ENCODE assay signal across 8 mouse cellular contexts in the genomic region with DNA sequence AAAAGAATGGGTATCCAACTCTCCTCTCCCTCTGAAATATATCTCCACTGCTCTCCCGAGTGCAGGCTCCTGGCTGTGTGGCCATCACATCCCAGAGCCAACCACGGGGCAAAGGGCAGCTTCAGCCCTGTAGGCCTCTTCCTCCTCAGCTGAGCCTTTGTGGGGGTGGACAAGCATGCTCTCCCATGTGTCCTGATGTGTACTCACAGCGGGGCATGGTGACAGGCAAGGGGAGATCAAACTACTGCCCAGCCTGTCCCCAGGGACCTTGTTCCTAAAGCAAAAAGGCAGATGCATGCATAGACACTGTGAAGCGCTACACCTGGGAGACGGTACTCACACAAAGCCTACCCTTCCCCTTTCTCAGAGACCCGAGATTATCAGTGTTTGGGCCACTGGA. TPM values are rescaled to one million over a fixed set of nuclear protein-coding genes. Genes with fewer than 3 reads are reported as not detected.
A peak's percentile ranks its signal among the peaks of the same experiment; 100 is the strongest.
DNase-seq lines count a peak whose midpoint lies in the region; ATAC-seq lines count a peak whose summit lies in the region.
"Had no signal": no experiment of that assay in that cellular context is flagged by ENCODE, and none has a peak within 500 bp of the region (broad histone marks: within the 10 kb centered on the region; RNA-seq: fewer than 3 reads in every experiment).

No protein-coding gene starts in this region.

- intact Hi-C loops in left cerebral cortex, postnatal 4 days (cut with DNase I), result no loop called here

- no peak overlapping the region for H3K4me2 ChIP-seq in embryonic facial prominence, embryonic 14.5 days (ENCODE audit: low read depth, low read length)
- no peak overlapping the region for H3K4me2 ChIP-seq in intestine, embryonic 15.5 days (replicated peaks)
- no peak overlapping the region for H3K4me2 ChIP-seq in liver, embryonic 16.5 days (ENCODE audit: low read depth, low read length)

- H3K27me3 ChIP-seq in embryonic facial prominence, embryonic 14.5 days (replicated peaks; ENCODE audit: control insufficient read depth, insufficient read depth, low read length), result no peaks in the 10 kb centered on the region
- H3K27me3 ChIP-seq in intestine, embryonic 15.5 days (replicated peaks), result no peaks in the 10 kb centered on the region
- no peaks in the 10 kb centered on the region for H3K27me3 ChIP-seq in liver, embryonic 16.5 days (ENCODE audit: control insufficient read depth, insufficient read depth, low read depth, low read length)

- peaks cover 17% of the 10 kb centered on the region for H3K9me3 ChIP-seq in embryonic facial prominence, embryonic 14.5 days (ENCODE audit: control insufficient read depth, low read length)
- 0 out of 2 replicates have a peak, but pooled peaks cover 7% of the 10 kb centered on the region for H3K9me3 ChIP-seq in intestine, embryonic 15.5 days
- no peaks in the 10 kb centered on the region for H3K9me3 ChIP-seq in liver, embryonic 16.5 days (replicated peaks; ENCODE audit: control insufficient read depth, low read length)

- ATAC-seq in embryonic facial prominence, embryonic 14.5 days (ENCODE audit: low read depth), result no peak; the same call in 1 of the 2 replicates
- ATAC-seq in intestine, embryonic 15.5 days, result peak; percentile 48
- ATAC-seq in liver, embryonic 16.5 days (ENCODE audit: low read depth), result peak; percentile 78

- no peak overlapping the region for H3K27ac ChIP-seq in embryonic facial prominence, embryonic 14.5 days (replicated peaks; ENCODE audit: low read depth, low read length)
- H3K27ac ChIP-seq in intestine, embryonic 15.5 days, result no peak overlapping the region
- peak overlapping the region; percentile 8 for H3K27ac ChIP-seq in liver, embryonic 16.5 days (ENCODE audit: low read length)

- H3K9ac ChIP-seq in embryonic facial prominence, embryonic 14.5 days (ENCODE audit: low read depth, low read length), result no peak overlapping the region
- H3K9ac ChIP-seq in intestine, embryonic 15.5 days, result no peak overlapping the region
- H3K9ac ChIP-seq in liver, embryonic 16.5 days (ENCODE audit: low read depth, low read length), result no peak overlapping the region

- peaks cover 58% of the 10 kb centered on the region for H3K36me3 ChIP-seq in embryonic facial prominence, embryonic 14.5 days (ENCODE audit: control insufficient read depth, insufficient read depth, low read length)
- H3K36me3 ChIP-seq in intestine, embryonic 15.5 days, result peaks cover 50% of the 10 kb centered on the region
- peaks cover 36% of the 10 kb centered on the region for H3K36me3 ChIP-seq in liver, embryonic 16.5 days (ENCODE audit: control insufficient read depth, insufficient read depth)

- no peak overlapping the region for H3K4me3 ChIP-seq in embryonic facial prominence, embryonic 14.5 days (ENCODE audit: low read depth, low read length)
- no peak overlapping the region for H3K4me3 ChIP-seq in intestine, embryonic 15.5 days (replicated peaks)
- no peak overlapping the region for H3K4me3 ChIP-seq in liver, embryonic 16.5 days (ENCODE audit: low read depth, low read length)

- WGBS in embryonic facial prominence, embryonic 14.5 days, result 74% methylated on average over 6 of the region's 6 CpGs
- 79% methylated on average over 6 of the region's 6 CpGs for WGBS in intestine, embryonic 15.5 days
- 55% methylated on average over 6 of the region's 6 CpGs for WGBS in liver, embryonic 16.5 days (ENCODE audit: insufficient replicate concordance)

- DNase-seq in left cerebral cortex, postnatal 4 days, result peak; percentile 76
- DNase-seq in left cerebral cortex, adult 8-10 months (ENCODE audit: low spot score in 2 of 2), result no peak
- DNase-seq in embryonic facial prominence, embryonic 14.5 days (ENCODE audit: low spot score), result peak; percentile 78
- DNase-seq in adipocyte (ENCODE audit: low spot score), result no peak
- DNase-seq in cerebellum, adult 8-10 months, result no peak

- H3K4me1 ChIP-seq in embryonic facial prominence, embryonic 14.5 days (ENCODE audit: control insufficient read depth, insufficient read depth, low read length), result no peaks in the 10 kb centered on the region
- H3K4me1 ChIP-seq in intestine, embryonic 15.5 days (replicated peaks), result peaks cover 15% of the 10 kb centered on the region; the same call in 1 of the 2 replicates
- peaks cover 31% of the 10 kb centered on the region for H3K4me1 ChIP-seq in liver, embryonic 16.5 days (ENCODE audit: control insufficient read depth, low read depth, low read length)

RNA-seq across cellular contexts. Expression of a gene that starts 17.3 kb away (rescaled TPM):
- 10 to 100 TPM; 75.3 to 78.8 TPM for total RNA-seq in left cerebral cortex, postnatal 4 days (2021)
- 10 to 100 TPM; 43.2 to 45.6 (median 45.5) TPM for total RNA-seq in left cerebral cortex, adult 8-10 months (2022)
- polyA plus RNA-seq in embryonic facial prominence, embryonic 14.5 days (2014; fragmentation: Nextera tagmentation; extraction: Ambion mirVana), result 110 and 137 TPM in 2 replicates
- 158 and 160 TPM in 2 replicates for polyA plus RNA-seq in intestine, embryonic 15.5 days (2015; fragmentation: Nextera tagmentation; extraction: Ambion mirVana)
- polyA plus RNA-seq in liver, embryonic 16.5 days (2015; fragmentation: Nextera tagmentation; extraction: Ambion mirVana), result 69.3 and 71.4 TPM in 2 replicates

RNA-seq across cellular contexts. Expression of a gene that starts 17.3 kb away (rescaled TPM):
- total RNA-seq in left cerebral cortex, postnatal 4 days (2021), result 1 to 10 TPM in 1 of 2 experiments, under 1 TPM in 1; 0.82 to 1.2 TPM
- total RNA-seq in left cerebral cortex, adult 8-10 months (2022), result under 1 TPM; 0.08 to 0.28 (median 0.16) TPM
- polyA plus RNA-seq in embryonic facial prominence, embryonic 14.5 days (2014; fragmentation: Nextera tagmentation; extraction: Ambion mirVana), result 0.07 TPM in 1 of 2 replicates, not detected in the other
- polyA plus RNA-seq in intestine, embryonic 15.5 days (2015; fragmentation: Nextera tagmentation; extraction: Ambion mirVana), result not detected in 2 replicates
- polyA plus RNA-seq in liver, embryonic 16.5 days (2015; fragmentation: Nextera tagmentation; extraction: Ambion mirVana), result not detected in 2 replicates
- total RNA-seq: hematopoietic stem cell, adult 5-6 weeks had no signal

RNA-seq across cellular contexts. Expression of a gene that starts 33.3 kb away (rescaled TPM):
- under 1 TPM; 0.04 to 0.20 TPM for total RNA-seq in left cerebral cortex, postnatal 4 days (2021)
- total RNA-seq in left cerebral cortex, adult 8-10 months (2022), result under 1 TPM in 3 of 4 experiments, not detected in 1; 0.07 to 0.40 (median 0.18) TPM
- polyA plus RNA-seq in embryonic facial prominence, embryonic 14.5 days (2014; fragmentation: Nextera tagmentation; extraction: Ambion mirVana), result 1.7 and 2.2 TPM in 2 replicates
- 0.88 and 1.0 TPM in 2 replicates for polyA plus RNA-seq in intestine, embryonic 15.5 days (2015; fragmentation: Nextera tagmentation; extraction: Ambion mirVana)
- polyA plus RNA-seq in liver, embryonic 16.5 days (2015; fragmentation: Nextera tagmentation; extraction: Ambion mirVana), result 0.54 and 0.61 TPM in 2 replicates

RNA-seq across cellular contexts. Expression of a gene that starts 48.4 kb away (rescaled TPM):
- under 1 TPM in 1 of 2 experiments, not detected in 1; 0.34 TPM for total RNA-seq in left cerebral cortex, postnatal 4 days (2021)
- total RNA-seq in left cerebral cortex, adult 8-10 months (2022), result under 1 TPM in 1 of 4 experiments, not detected in 3; 0.26 TPM
- polyA plus RNA-seq in embryonic facial prominence, embryonic 14.5 days (2014; fragmentation: Nextera tagmentation; extraction: Ambion mirVana), result 0.93 and 1.6 TPM in 2 replicates
- polyA plus RNA-seq in intestine, embryonic 15.5 days (2015; fragmentation: Nextera tagmentation; extraction: Ambion mirVana), result 29.2 and 30.1 TPM in 2 replicates
- 0.11 and 0.21 TPM in 2 replicates for polyA plus RNA-seq in liver, embryonic 16.5 days (2015; fragmentation: Nextera tagmentation; extraction: Ambion mirVana)
- total RNA-seq: hematopoietic stem cell, adult 5-6 weeks had no signal

RNA-seq across cellular contexts. Expression of a gene that starts 54.5 kb away (rescaled TPM):
- total RNA-seq in left cerebral cortex, postnatal 4 days (2021), result 1 to 10 TPM; 4.9 to 5.9 TPM
- 1 to 10 TPM; 1.2 to 3.1 (median 2.2) TPM for total RNA-seq in left cerebral cortex, adult 8-10 months (2022)
- polyA plus RNA-seq in embryonic facial prominence, embryonic 14.5 days (2014; fragmentation: Nextera tagmentation; extraction: Ambion mirVana), result 8.7 and 11.9 TPM in 2 replicates
- polyA plus RNA-seq in intestine, embryonic 15.5 days (2015; fragmentation: Nextera tagmentation; extraction: Ambion mirVana), result 6.1 and 8.3 TPM in 2 replicates
- 7.7 and 9.4 TPM in 2 replicates for polyA plus RNA-seq in liver, embryonic 16.5 days (2015; fragmentation: Nextera tagmentation; extraction: Ambion mirVana)
- total RNA-seq: hematopoietic stem cell, adult 5-6 weeks had no signal

Comparison
In these comparisons a context has a peak if more than half of its experiments do, and no peak if none do; other contexts are left out.
1. DNase-seq: peak in left cerebral cortex, postnatal 4 days (single experiment) and embryonic facial prominence, embryonic 14.5 days (single experiment); none in left cerebral cortex, adult 8-10 months (0 of 2), adipocyte (single experiment) and cerebellum, adult 8-10 months (single experiment).